Mouse (Mus musculus): Measurements from ENCODE around the gene Akap2.

The Akap2 gene

DNA sequence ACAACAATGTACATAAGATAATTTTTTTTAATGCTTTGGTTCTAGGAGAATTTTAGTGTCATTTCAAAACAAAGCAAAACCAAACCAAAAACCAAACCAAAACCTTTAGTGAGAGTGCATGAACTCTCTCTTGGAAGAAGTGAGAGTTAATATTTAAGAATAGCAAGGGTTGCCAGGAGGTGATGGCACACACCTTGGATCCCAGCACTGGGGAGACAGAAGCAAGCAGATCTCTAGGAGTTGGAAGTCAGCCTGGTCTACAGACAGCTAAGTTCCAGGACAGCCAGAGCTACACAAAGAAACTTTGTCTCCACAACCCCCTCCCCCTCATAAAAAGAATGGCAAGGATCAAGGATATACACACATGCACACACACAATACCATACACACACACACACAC lies 195.6 kb downstream of the Akap2 start:
- DNase-seq (ENCODE audit: low spot score in 2 of 2), result no peak

DNA sequence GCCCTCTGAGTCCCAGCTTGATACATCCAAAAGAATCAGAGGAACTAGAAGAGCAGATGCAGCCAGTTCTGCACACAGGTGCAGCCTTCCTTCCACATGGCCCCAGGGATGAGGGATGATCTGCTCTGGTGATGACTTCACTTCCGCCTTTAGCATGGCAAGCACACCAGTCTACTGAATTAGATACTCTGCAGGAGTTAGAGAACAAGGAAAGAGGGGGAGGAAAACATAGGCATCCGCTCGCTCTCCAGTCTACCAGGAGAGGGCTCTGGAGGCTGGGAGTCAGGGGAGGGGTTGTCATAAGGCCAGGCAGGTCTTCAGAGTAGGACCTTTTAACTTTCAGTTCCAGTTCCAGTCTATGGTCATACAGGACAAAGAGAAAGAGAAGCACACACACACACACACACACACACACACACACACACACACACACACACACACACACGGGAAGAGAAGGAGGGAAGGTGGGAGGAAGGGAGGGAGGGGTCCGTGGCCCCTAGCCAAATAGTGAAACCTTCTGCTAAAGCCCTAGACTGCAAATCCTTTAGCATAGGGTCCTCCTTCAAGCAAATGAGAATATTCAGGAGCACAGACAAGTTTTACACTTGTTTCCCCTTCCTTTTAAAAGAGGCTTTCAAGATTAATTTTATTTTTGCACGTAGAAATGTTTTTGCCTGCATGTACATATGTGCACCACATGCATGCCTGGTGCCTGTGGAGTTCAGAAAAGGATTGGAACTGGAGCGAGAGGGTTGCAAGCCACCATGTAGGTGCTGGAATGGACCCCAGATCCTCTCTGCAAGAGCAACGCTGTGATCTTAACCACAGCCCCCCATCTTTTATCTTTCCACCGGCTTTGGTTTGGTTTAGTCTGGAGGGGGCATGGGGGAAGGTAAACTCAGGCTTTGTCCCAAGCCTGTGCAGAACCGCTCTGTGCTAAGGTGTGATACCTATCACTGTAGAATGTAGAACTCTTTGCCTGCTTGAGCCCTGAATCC lies 197.0 kb downstream of the Akap2 start:
- no peak for DNase-seq (ENCODE audit: low spot score in 2 of 2)

- no peak for DNase-seq (ENCODE audit: low spot score in 2 of 2)
Observed at GRCm38 (mm10) chr4:57915216-57915965, 197.9 kb downstream of the Akap2 start.

DNA sequence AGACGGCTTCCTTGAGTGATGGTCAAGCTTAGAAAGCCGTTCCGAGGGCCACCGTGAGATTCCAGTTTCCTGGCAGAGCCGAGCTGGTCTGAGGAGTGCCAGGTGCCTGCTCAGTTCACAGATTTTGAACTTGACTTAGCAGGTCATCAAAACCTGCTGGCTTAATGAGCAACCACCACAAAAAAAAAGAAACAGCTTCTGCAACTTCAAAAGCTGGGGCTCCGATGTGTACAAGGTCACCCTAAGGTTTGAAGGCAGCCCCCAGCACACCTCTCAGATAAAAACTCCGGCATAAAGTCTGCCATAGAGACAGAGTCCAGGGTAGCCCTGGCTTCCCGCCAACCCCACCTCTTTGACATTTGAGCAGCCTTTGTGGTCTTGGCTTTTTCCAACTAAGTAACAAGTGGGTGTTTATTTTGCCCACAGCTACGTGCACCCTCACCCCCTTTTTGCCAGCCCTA lies 198.8 kb downstream of the Akap2 start, which contains the start of gene D630039A03Rik:
Gene D630039A03Rik, minus strand, starts transcription at position 97 of the 461 bp plus-strand sequence.
- no peak for DNase-seq (ENCODE audit: low spot score in 2 of 2)

DNA sequence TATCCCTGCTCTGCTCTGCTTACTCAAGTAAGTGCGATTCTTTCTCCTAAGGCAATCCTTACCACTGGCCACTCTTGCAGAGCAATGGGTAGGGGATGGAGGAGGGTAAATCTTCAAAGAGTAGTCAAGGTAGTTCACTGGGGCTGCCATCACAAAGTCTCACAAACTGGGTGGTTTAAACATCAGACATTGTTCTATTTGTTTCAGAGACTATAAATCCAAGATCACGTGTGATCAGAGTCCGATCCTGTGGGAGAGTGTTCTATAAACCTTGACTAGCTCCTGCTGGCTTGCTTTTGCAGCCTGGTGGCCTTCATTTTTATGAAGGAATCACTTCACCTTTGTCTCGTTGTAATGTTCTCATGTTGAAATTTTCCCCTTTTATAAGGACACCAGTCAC lies 199.3 kb downstream of the Akap2 start:
- no peak for DNase-seq (ENCODE audit: low spot score in 2 of 2)

GRCm38 (mm10) chr4:57919494-57920423 lies 202.3 kb downstream of the Akap2 start:
- no peak for DNase-seq (ENCODE audit: low spot score in 2 of 2)

DNA sequence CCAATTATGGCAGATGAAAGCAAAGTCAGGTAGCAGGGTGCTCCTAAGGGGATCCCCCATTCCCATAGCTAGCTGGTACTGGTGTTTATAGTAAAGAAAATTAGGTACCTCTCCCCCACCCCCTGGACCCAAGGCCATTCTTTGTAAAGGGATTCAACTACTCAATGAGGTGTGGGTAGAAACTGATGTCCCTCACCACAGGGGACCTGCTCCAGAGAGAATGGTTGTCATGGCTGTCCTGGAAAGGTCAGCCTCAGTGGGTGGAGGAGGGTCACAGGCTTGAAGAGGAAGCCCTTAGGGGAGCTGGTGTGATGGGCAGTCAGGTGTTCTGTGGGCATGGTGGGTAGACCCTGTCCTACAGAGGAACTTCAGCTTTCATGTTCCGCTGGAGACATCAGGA lies 203.1 kb downstream of the Akap2 start:
- DNase-seq (ENCODE audit: low spot score in 2 of 2), result no peak

GRCm38 (mm10) chr4:57922171-57922570 lies 204.7 kb downstream of the Akap2 start:
- DNase-seq (ENCODE audit: low spot score in 2 of 2), result no peak

- no peak for DNase-seq (ENCODE audit: low spot score in 2 of 2)
Observed at GRCm38 (mm10) chr4:57924556-57925071, 207.2 kb downstream of the Akap2 start.

- peak in 1 of 2 experiments; percentile 38 for DNase-seq (ENCODE audit: low spot score in 2 of 2)
Observed at GRCm38 (mm10) chr4:57927464-57928205, 210.2 kb downstream of the Akap2 start.

DNA sequence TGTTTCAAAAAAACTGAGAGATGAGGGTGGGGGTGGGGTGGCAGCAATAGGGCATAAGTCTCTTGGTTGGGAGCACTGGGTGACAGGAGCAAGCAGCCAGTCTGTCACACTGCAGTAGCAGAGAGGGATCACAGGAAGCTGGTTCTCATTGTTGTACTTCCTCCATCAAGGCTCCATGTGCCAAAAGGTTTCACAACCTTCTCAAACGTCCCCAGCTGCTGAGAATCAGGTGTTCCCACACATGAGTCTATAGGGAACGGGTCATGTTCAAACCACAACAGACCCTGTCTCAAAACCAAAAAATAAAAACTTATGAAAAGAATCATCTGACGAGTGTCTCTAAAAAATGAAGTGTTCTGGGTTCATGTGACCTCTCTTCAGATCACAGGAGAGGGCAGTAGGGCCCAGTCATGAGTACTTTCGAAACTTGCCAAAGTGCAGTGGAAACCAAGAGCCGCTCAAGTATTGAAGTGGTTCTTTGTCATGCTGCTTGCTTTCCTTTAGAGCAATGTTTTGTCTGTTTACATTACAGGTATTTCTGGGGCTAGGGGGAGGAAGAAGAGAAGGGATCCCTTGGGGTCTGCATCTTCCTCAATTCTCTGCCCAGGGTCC lies 213.2 kb downstream of the Akap2 start:
- no peak for DNase-seq (ENCODE audit: low spot score in 2 of 2)

DNA sequence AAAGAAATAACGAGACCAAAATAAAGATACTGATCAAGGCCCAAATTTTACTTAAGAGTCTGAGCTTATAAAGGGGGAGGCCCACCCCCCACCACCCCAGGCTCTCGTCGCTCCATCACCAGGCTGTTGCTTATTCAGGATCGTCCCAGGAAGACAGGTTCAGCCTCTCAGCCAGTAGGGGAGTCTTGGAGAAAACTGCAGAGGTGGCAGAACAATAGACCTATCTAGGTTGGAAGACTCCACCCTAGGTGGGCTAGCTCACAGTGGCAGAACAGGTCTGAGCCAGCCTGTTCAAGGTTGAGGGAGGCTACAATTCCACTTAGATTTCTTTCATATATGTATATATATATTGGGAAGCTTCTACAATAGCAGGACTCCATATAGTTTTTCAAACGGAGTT lies 216.7 kb downstream of the Akap2 start:
- DNase-seq (ENCODE audit: low spot score in 2 of 2), result no peak

- no peak for DNase-seq (ENCODE audit: low spot score in 2 of 2)
Observed at GRCm38 (mm10) chr4:57937292-57937691, 219.8 kb downstream of the Akap2 start.

- no peak for DNase-seq (ENCODE audit: low spot score in 2 of 2)
Observed at GRCm38 (mm10) chr4:57940631-57941030, 223.2 kb downstream of the Akap2 start.

- no peak for DNase-seq (ENCODE audit: low spot score in 2 of 2)
Observed at GRCm38 (mm10) chr4:57942892-57943291, 225.4 kb downstream of the Akap2 start.

All from thymus, postnatal 10 days (tissue).